Mouse (Mus musculus) left cerebral cortex, postnatal 25 days (tissue): ENCODE measurements around the gene Ubqln1. TPM values are rescaled to one million over a fixed set of nuclear protein-coding genes. Genes with fewer than 3 reads are reported as not detected.

Experiments
- DNase-seq, 2 experiments: peaks; one replicate each; pipeline ENCODE4 v3.0.0; 2022; ENCODE audit warnings: low spot score in 2 of 2, mixed read lengths in 1 of 2
- intact Hi-C: fragments of 180-260 bp; cut with DNase I; formaldehyde crosslinking; loops from one replicate; pipeline ENCODE4 v1.15.1; 2025
- total RNA-seq, 2 experiments: library from RNA; stranded (reverse); gene quantifications; 2 replicates each; pipeline ENCODE4 v1.2.3; 2021

Ubqln1 gene
- total RNA-seq, 2 experiments from 2014 or later = 141 TPM

DNA sequence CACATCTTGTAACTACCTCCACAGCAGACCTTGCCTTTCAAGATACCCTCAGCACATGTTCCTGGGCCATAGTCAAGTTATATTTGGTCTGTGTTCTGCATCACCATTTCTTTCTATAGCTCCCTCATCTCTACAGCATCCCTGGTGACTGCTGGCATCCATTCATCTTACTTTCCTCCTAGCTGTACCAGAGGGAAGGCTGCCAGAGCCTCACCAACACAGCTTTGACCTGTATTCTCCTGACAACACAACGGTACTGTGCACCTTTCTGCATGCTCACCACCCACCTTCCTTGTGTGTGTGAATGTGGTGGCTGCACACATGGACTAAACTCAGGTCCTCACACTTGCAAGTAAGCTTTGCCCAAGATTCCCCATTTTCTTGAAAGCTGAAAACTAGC, 12.6 kb downstream of the Ubqln1 start:
- intact Hi-C loops = no loop called here
- DNase-seq = peak in 1 of 2 experiments; percentile 85

DNA sequence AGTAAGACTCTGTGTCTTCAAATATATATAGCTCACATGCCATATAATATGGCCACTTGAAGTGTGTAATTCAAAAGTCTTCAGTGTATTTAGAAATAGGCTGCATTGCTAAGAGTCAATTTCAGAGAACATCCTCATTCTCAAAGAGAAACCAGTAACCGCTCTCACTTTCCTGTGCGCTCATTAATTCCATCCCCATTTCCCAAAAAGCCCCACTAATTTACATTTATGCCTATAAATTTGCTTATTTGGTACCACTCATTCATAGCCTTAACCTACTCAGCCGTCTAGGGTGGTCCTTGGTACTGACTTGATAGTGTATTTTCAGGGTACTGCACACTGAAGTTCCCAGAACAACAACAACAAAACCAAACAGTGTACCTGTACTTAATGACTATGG, 13.5 kb downstream of the Ubqln1 start:
- intact Hi-C loops = no loop called here
- no peak for DNase-seq

DNA sequence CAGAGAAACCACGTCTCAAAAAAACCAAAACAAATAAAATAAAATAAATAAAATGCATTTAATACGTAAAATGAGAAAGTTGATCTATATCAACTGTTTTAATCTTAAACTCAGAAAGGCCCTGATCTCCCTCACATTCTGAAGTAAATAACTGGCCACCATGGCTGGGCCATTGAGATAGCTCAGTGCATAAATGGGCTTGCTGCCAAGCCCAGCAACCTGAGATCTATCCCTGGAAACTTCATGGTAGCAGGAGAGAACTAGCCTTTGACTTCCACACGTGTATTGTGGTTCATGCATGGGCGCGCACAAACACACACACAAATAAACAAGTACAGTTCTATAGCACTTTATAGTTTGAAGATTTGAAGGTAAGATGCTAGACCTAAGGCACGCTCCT, 14.1 kb downstream of the Ubqln1 start:
- intact Hi-C loops = no loop called here
- no peak for DNase-seq

DNA sequence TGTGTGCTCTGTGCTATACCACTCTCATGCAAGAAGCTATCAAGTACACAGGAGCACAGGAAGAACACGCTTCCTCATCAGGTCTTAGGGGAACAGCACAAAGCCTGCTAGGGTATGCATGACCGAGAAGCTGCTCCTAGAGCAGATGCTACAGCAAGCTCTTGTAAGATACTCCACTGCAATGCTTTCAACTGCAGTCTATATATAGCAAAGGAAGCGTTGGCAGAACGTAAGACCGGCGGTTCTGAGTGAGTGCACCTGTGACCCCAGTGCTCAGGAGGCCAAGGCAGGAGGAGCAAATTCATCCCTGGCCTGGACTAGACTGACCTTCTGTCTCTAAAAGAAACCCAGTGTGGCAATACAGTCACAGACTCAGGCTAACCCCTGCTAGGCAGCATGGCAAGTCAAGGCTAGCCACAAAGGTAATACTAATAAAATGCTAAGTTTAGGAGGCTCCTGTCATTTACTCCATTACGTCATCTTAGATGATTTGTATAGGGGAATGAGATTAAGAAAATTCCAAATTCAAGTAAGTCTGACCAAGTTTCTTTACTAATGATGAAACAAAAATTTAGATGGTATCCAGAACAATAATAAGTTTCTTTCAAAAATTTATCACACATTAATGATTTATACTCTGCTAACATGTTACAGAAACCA, 17.3 kb downstream of the Ubqln1 start:
- intact Hi-C loops = no loop called here
- no peak for DNase-seq

DNA sequence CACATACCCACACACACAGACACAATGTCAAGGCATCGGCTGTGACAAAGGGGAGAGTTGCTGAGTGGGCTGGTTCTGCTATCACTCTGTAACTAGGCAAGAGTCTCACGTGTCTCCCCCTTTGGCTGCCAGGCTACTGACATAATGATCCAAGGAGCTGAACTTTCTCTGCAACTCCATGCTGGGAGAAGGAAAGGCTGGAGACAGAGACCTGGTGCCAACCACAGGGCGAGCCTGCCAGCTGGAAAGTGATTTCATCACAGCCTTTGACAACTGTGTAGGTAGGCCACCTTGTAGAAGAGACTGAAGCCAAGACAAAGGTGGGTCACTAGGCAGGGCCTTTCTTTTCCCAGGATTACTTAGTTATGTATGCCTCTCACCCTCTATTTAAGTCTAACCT, 18.2 kb downstream of the Ubqln1 start:
- no peak for DNase-seq
- intact Hi-C loops = no loop called here

DNA sequence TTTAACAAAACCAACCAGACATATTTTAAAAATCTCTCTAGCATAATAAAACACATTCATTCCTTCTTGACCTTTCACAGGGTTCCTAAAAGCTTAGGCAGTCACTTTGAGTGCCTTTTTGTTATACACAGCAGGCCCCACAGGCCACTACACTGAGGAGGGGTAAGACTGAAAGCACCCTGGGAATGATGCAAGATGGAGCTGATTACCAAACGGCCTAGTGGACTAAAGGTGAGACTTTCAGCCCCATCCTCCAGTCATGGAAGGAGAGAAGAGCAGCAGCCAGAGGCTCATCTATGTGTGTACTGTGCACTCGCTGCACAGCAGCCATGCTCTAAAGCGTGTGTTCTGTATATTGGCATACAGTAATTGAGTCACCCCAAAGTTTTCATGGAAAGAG, 20.5 kb downstream of the Ubqln1 start:
- no peak for DNase-seq
- intact Hi-C loops = no loop called here

DNA sequence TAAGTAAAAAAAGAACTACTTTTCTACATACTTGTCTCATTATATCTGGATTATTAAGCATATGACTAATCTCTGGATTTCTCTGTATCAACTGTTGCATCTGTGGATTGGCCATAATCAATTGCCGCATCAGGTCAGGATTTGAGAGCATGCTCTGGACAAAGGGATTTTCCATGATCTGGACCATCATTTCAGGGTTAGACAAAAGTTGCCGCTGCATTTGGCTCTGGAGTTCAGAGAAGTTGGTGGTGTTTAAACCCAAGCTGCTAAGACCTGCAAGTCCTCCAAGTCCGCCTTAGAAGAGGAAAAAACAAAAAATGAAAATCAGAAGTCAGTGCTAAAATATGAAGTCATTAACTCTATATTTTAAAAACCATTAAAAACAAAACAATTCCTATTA, 22.2 kb downstream of the Ubqln1 start:
- intact Hi-C loops = no loop called here
- no peak for DNase-seq

DNA sequence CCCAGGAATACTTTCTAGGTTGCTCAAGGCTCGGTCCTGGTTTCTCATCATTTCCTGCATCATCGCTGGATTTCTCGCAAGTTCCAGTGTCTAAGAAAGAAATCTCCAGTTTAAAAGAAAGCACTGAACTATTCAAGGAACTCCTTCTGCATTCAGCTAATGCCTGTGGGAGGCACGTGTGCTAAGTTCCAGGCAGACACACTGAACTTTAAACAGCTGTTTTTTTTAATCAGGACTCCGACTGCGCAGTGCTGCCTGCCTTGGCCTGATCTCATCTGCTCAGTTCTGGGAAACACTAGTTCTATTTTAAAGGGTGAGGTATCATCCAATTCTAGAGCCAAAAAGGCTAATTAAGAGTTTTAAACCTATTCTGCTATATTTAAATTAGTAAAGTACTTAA, 23.3 kb downstream of the Ubqln1 start:
- intact Hi-C loops = no loop called here
- peak in 1 of 2 experiments; percentile 45 for DNase-seq

DNA sequence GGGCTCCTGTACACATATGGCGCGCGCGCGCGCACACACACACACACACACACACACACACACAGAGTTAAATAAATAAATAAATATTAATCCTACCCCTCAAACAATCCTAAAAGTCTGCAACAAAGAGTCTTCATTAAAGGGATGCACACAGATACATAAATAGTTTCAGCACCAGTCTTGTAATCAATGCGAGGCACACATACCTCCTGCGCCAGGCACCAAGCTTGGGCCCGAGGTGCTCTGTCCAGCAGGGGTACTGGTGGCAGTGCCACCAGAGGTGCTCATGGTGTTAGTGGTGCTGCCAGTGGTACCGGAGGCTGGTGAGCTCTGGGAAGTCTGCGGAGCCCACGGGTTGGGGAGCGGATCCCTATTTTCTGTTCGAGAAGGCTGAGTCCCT, 23.9 kb downstream of the Ubqln1 start:
- intact Hi-C loops = no loop called here
- no peak for DNase-seq

DNA sequence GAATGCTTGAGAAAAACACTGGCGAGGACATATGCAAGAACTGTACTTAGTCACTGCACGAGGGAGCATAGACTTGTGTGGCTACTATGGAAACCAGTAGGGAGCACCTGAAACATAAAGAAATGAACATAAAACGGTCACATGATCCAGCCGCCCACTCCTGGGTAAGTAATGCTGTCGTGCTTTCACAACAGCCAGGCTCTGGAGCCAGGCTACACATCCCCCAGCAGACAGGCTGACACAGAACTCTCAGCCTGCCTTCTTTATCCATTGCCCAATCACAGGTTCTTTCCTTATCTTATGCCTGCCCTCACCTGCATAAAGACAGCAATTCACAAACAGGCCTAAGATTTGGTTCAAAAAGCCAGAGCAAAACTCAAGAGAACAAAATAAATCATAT, 26.0 kb downstream of the Ubqln1 start:
- DNase-seq = peak; percentile 47 to 80
- intact Hi-C loops = loop anchor here (10.0 kb wide), 2 partner anchors 85 to 195 kb away; partner anchors contain the start of genes 2210016F16Rik and Gkap1

DNA sequence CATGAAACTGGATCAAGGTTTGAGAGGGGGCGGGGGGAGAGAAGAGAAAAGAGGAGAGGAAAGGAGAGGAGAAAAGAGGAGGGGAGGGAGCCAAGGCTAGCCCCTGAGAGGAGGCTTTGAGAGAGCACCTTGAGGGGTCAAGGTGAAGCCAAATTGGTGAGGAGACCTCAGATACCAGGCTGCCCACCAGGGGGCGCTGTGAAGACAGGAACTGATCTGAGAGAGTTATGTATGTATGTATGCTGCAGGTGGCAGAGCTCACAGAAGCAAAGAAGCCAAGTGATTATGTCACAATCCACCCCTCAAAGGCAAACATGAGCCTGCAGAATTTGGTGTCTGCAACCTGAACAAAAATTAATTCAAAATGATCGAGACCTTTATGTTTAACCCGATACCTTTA, 27.0 kb downstream of the Ubqln1 start:
- intact Hi-C loops = loop anchor here (10.0 kb wide), 2 partner anchors 86 to 196 kb away; partner anchors contain the start of genes 2210016F16Rik and Gkap1
- DNase-seq = peak; percentile 79 to 89

DNA sequence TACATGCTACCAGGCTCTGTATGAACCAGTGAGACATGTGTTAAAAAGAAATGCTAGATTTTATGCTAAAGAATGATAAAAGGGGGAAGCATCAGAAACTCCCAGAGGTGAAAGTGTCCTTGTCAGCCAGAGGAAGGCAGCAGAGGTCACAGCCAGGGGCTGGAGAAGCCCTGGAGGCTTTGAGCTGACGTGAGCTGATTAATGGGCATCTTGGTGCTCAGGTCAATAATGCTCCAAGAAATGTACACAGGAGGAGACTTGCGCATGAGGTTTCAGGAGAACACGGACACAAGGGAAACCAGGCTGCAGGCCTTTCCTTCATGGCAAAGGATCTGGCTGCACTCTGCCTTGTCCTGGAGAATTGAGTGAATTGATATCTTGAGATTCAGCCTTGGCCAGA, 27.7 kb downstream of the Ubqln1 start:
- no peak for DNase-seq
- intact Hi-C loops = loop anchor here (10.0 kb wide), 2 partner anchors 87 to 197 kb away; partner anchors contain the start of genes 2210016F16Rik and Gkap1

DNA sequence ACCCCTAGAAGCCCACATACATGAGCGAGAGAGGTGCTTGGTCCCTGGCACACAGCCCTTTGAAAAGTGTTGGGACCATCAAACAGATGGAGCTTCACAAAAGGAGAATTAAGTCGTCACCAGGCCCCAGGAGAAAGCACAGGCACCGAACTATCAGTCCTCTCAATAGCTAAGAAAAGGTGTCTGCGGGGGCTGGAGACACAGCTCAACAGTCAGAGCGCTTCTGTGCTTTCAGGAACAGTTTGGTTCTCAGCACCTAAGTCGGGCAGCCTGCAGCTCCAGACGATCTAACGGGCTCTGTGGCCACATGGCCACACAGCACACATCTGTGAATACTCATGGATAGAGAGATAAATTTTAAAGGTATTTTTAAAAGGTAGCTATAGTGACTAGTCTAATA, 29.2 kb downstream of the Ubqln1 start:
- intact Hi-C loops = loop anchor here (10.0 kb wide), 2 partner anchors 89 to 199 kb away; partner anchors contain the start of genes 2210016F16Rik and Gkap1

DNA sequence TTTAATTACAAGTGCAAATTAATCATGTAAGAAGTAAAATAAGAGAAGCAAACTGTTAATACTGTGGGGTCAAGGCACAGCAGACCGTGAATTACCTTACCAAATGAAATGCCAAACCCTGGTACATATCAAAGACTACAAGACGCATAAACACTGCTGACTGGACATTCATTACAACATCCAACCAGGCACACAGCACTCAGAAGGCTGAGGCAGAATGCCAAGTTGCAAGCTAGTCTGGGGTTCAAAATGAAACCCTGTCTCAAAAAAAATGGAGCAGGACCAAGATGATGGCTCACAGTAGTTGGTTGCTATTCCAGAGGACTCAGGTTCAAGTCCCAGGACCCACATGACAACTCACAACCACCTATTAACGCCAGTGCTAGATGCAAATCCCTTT, 31.3 kb downstream of the Ubqln1 start:
- DNase-seq = no peak
- intact Hi-C loops = loop anchor here (10.0 kb wide), 2 partner anchors 91 to 201 kb away; partner anchors contain the start of genes 2210016F16Rik and Gkap1

More for the DNA sequence above, 29.2 kb downstream of the Ubqln1 start:
- peak in 1 of 2 experiments; percentile 68 for DNase-seq

DNA sequence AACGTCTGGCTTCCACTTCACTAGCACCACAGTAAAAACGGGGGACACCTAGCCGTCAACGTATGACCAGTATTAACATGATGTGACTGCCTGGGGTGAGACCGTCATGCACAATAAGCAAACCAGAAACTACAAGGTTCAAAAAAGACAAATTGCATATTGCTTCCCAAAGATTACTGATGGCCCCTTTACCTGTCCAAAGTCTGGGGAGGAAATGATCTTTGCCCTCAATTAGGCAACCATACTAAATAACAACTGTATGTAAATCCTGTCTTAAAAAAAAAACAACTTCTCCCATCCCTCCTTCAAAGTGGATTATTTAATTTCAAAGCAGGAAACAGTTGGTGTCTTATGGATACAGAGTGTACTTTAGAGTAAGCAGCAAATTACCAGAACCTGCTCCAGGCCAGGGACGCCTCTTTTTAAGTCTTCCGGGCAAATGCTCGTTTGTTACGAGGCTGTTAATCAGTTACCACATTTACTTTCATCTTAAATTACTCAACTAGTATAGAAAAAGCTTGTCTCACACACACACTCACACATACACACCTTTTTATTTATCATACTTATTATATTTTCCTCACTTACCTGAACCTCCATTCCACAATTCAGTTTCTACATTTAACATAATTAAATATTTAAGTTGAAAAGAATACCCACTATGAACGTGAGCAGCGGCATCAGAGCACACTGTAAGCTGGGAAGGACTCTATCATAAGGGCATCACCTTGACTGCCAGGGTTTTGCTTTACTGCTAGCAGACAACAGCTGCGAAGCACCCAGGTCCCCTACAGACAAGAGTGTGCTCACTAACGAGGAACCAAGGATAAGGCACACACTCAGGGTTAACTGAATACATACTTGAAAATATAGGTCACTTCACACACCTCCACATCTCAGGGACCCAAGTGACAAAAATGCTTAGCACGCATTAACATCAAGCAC, 33.6 kb downstream of the Ubqln1 start:
- intact Hi-C loops = loop anchor here (10.0 kb wide), 2 partner anchors 93 to 203 kb away; partner anchors contain the start of genes 2210016F16Rik and Gkap1
- DNase-seq = no peak

DNA sequence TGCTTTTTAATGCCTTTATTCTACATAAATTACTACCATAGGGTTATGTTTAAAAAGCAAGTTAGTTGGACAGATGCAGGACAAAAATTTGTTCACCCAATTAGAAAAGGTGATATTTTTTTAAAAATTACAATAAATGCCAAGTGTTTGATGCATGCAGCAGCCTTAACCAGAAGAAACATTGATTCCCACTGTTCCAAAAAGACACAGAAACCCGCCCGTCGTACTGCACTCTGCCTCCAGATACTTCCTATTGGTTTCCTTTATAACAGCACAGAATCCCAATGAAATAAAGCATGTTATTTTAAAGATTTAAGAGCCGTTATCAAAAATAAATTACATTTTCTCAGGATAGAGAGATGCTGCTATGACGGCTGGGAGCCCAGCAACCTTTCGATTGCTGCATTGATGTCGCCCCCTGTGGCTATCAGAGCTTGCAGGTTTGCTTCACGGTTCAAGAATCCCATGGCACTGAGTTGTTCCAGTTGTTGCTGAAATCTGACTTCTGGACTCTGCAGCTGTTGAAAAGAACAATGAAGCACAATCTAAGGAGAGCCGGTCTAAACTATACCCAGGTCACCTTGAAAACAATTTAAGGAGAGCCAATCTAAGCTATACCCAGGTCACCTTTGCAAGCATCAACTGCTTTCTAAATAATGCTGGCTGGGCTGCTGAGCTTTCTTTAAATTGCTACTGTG, 37.8 kb downstream of the Ubqln1 start:
- intact Hi-C loops = no loop called here
- DNase-seq = peak; percentile 100

DNA sequence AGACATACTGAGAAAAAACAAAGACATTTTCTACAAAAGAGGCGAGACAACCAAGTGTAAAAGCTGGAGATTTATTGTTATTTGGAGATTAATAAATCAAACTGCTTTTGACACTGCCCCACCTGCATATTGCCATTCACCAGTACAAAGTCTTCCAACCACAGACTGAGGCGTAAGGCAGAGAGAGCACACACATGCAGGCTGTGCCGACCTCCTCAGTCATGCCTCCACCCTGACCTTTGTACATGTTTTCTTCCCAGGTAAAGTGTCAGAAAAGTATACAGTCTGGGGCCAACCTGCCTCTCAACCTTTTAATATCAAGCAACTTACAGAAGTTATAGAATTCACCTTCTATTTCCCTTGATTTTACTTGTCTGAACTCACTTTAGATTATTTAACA, 39.3 kb downstream of the Ubqln1 start:
- no peak for DNase-seq

DNA sequence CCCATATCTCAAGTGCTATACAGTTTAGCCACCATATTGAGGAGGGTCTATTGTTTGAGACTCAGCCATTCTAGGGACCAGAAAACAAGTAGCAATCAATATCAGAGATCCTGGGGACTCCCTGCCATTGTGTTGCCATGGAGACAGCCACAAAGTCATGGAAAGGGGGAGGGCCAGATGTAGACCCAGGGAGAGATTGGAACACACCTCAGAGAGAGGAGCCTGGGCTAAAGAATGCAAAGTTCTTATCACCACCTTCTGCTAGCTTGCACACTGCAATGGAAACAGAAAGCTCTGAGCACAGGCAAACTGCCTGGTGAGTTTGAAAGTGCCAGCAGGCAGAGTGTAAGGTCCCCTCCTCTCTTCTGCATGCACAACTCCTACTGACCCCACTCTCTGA, 47.3 kb downstream of the Ubqln1 start:
- DNase-seq = no peak
- intact Hi-C loops = no loop called here

More for the DNA sequence above, 39.3 kb downstream of the Ubqln1 start:
- intact Hi-C loops = no loop called here

DNA sequence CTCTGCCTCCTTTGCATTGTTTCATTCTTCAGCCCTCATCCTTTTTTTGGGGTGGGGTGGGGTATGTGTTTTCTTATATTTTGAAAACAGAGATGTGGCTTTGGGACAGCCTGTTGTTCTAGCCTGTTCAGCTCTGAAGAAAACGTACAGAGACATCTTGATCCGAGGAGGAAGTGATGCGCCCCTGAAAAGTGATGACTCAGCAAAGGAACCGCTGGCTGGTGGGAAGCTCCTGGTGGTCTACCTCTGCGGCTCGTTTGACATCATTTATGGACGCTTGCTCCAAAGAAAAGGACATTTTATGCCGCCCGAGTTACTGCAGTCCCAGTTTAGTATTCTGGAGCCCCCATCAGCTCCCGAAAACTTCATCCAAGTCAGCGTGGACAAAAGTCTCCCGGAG, 52.1 kb downstream of the Ubqln1 start:
- intact Hi-C loops = no loop called here
- DNase-seq = no peak

DNA sequence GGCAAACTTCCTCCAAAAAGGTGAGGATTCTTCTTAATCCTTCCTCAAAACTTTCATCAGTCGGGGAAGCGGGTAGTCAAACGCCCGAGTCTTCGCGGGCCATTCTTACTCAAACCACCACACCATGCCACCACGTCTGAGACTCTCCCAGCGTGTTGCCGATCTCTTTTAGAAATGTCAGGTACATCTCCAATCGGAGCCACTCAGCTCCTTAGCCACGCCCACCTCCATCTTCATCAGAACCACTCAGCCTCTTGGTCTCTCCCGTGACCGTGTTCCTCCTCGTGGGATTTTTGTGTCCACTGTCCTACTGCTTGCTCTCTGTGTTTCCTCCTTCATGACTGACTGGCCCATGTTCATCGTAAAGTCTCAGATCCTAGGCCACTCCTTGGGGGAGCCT, 54.7 kb downstream of the Ubqln1 start:
- DNase-seq = no peak
- intact Hi-C loops = no loop called here
